Mouse (Mus musculus) neural tube, embryonic 12.5 days (tissue): Measurements from ENCODE around the gene Aldh5a1. TPM values are rescaled to one million over a fixed set of nuclear protein-coding genes. Genes with fewer than 3 reads are reported as not detected.

Source experiments
- ATAC-seq: fragments of 200-750 bp; cut with Nextera tagmentation; 2 replicates; pipeline ENCODE4 v1.8.0; 2017; ENCODE audit warnings: low read depth, mild to moderate bottlenecking, moderate TSS enrichment, moderate library complexity; ENCODE audit not compliant: low FRiP score
- H3K27ac ChIP-seq: fragments of 300-500 bp; sonication (generic); 2 replicates; pipeline ENCODE4 v1.5.1; 2016
- H3K27me3 ChIP-seq: fragments of 300-500 bp; sonication (generic); replicated peaks from 2 replicates; pipeline ENCODE4 v1.6.1; 2016; ENCODE audit warnings: mild to moderate bottlenecking
- H3K36me3 ChIP-seq: fragments of 300-500 bp; sonication (generic); 2 replicates; pipeline ENCODE4 v1.6.1; 2016; ENCODE audit warnings: mild to moderate bottlenecking
- H3K4me1 ChIP-seq: fragments of 300-500 bp; sonication (generic); 2 replicates; pipeline ENCODE4 v1.6.1; 2016
- H3K4me2 ChIP-seq: fragments of 300-500 bp; sonication (generic); replicated peaks from 2 replicates; pipeline ENCODE4 v1.6.1; 2016; ENCODE audit warnings: mild to moderate bottlenecking
- H3K4me3 ChIP-seq: fragments of 300-500 bp; sonication (generic); 2 replicates; pipeline ENCODE4 v1.5.1; 2016
- H3K9ac ChIP-seq: fragments of 300-500 bp; sonication (generic); 2 replicates; pipeline ENCODE4 v1.6.1; 2016; ENCODE audit warnings: mild to moderate bottlenecking
- H3K9me3 ChIP-seq: fragments of 300-500 bp; sonication (generic); 2 replicates; pipeline ENCODE4 v1.6.1; 2016; ENCODE audit warnings: mild to moderate bottlenecking
- WGBS: fragments of 180-500 bp; shearing (Covaris S2); methylation state at CpG from one replicate; pipeline ENCODE4 v1.1.7; 2016; 5-methylcytosine and 5-hydroxymethylcytosine counted together
- polyA plus RNA-seq: library from polyadenylated mRNA; unstranded; fragments of >200 nt; fragmentation: Nextera tagmentation; extraction: Ambion mirVana; gene quantifications from 2 replicates; pipeline ENCODE4 v1.2.1, GENCODE M21; 2016

Gene Aldh5a1
- polyA plus RNA-seq, 1 experiment from 2014 or later: 8.0 TPM

DNA sequence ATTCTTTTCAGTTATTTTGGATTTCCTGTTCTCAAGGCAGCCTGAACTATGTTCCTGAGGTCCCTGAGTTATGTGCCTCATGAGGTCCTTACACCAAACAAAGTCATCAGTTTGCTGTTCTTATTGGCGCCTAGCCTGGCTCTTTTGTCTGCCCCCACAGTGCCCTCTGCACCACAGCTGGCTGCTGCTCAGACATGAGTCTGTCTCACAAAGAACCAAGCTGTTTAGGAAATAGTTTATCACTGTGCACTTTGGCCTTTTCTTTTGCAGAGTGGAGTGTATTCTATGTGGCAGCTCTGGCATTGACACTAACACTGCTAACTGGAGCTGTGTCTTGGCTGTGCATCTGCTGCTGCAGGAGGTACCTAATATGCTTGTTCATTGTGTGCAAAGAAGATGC, 47.9 kb downstream of the Aldh5a1 start:
- H3K9ac ChIP-seq: no peak overlapping the region
- peaks cover 5% of the 10 kb centered on the region; the same call in 1 of the 2 replicates for H3K4me1 ChIP-seq
- ATAC-seq: no peak
- WGBS: 33% methylated on average over 1 of the region's 1 CpGs
- no peak overlapping the region for H3K4me3 ChIP-seq
- no peaks in the 10 kb centered on the region for H3K36me3 ChIP-seq
- no peak overlapping the region for H3K4me2 ChIP-seq
- H3K9me3 ChIP-seq: no peaks in the 10 kb centered on the region
- H3K27ac ChIP-seq: no peak overlapping the region
- H3K27me3 ChIP-seq: no peaks in the 10 kb centered on the region

- 0 out of 2 replicates have a peak, but pooled peaks cover 6% of the 10 kb centered on the region for H3K9me3 ChIP-seq
- WGBS: 95% methylated on average over 6 of the region's 6 CpGs
- no peak overlapping the region for H3K4me3 ChIP-seq
- no peak for ATAC-seq
- H3K9ac ChIP-seq: no peak overlapping the region
- no peak overlapping the region for H3K4me2 ChIP-seq
- no peaks in the 10 kb centered on the region; the same call in 1 of the 2 replicates for H3K4me1 ChIP-seq
- H3K36me3 ChIP-seq: no peaks in the 10 kb centered on the region
- H3K27ac ChIP-seq: no peak overlapping the region
- H3K27me3 ChIP-seq: no peaks in the 10 kb centered on the region
These were observed 55.0 kb downstream of the Aldh5a1 start for GRCm38 (mm10) chr13:24882411-24882810.

DNA sequence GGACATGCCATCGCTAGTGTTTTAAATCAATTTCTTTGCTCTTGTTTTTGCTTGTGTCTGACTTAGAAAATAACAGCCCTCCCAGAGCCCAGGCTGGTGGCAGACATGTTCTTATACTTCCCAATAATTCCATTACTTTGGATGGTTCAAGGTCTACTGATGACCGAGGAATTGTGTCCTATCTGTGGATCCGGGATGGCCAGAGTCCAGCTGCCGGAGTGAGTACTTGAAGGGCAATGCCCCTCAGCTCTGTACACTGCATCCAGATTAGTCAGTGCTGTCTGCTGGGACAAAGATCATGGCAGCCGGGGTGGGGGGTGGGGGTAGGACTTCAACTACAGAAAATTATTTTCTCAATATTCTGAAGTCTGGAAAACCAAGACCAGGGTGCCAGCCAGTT, 56.8 kb downstream of the Aldh5a1 start:
- Histone ChIP-seq H3K27ac (no peak overlapping the region), H3K36me3 (no peaks in the 10 kb centered on the region), H3K4me1 (no peaks in the 10 kb centered on the region; the same call in 1 of the 2 replicates), H3K9me3 (0 out of 2 replicates have a peak, but pooled peaks cover 6% of the 10 kb centered on the region), H3K9ac (no peak overlapping the region), H3K4me2 (no peak overlapping the region), H3K27me3 (no peaks in the 10 kb centered on the region), H3K4me3 (no peak overlapping the region)
- 94% methylated on average over 5 of the region's 5 CpGs for WGBS
- no peak for ATAC-seq

DNA sequence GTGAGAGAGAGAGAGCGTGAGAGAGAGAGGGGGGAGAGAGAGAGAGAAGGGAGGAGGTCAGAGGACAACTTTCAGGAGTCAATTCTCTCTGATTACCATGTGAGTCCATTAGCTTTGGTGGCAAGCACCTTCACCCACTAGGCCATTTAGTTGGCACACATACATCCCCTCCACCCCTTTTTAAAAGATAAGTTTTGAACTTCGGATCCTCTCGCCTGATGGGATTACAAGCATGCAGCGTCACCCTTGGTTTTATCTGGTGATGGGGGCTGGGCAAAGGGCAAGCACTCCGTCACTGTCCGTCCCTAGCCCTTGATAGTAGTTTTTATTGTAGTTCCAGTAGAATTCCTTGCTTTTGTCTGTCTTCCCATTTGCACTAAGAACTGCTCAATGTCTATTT, 57.3 kb downstream of the Aldh5a1 start:
- WGBS: 85% methylated on average over 6 of the region's 6 CpGs
- H3K36me3 ChIP-seq: no peaks in the 10 kb centered on the region
- no peak overlapping the region for H3K4me3 ChIP-seq

DNA sequence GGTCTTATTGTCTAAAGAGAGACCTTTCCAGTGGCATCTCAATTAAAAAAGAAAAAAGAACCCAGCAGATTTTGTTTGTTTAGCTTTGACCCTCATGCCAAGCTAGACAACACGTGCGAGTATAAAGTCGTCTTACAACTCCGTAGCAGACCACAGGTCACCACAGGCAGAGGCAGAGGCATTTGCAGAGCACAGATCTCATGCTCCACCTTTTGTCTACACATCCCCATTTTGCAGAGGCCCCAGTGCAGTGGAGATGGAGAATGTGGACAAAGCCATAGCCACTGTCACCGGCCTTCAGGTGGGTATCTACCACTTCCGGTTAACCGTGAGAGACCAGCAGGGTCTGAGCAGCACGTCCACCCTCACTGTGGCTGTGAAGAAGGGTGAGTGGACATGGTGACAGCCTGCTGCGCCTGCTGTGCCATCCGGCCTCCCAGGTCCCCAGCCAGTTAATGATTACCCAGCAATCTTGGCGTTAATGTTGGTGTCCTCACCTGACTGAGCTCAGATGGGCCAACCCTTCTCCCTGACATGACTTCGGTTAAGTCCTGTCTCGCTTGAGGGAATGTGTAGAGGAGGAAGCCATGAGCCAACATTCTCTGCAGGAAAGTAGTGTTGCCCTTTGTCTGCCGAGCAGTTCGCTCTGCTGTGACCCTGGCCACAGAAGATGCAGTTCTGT, 58.0 kb downstream of the Aldh5a1 start:
- H3K4me1 ChIP-seq: no peaks in the 10 kb centered on the region
- H3K27me3 ChIP-seq: no peaks in the 10 kb centered on the region
- no peak for ATAC-seq
- no peak overlapping the region for H3K9ac ChIP-seq
- 0 out of 2 replicates have a peak, but pooled peaks cover 6% of the 10 kb centered on the region for H3K9me3 ChIP-seq
- H3K27ac ChIP-seq: no peak overlapping the region
- no peaks in the 10 kb centered on the region for H3K36me3 ChIP-seq
- no peak overlapping the region for H3K4me3 ChIP-seq
- H3K4me2 ChIP-seq: no peak overlapping the region
- WGBS: 84% methylated on average over 15 of the region's 15 CpGs

More for the DNA sequence above, 57.3 kb downstream of the Aldh5a1 start:
- ATAC-seq: no peak
- Histone ChIP-seq H3K4me2 (no peak overlapping the region), H3K9me3 (0 out of 2 replicates have a peak, but pooled peaks cover 6% of the 10 kb centered on the region), H3K4me1 (no peaks in the 10 kb centered on the region), H3K27me3 (no peaks in the 10 kb centered on the region), H3K9ac (no peak overlapping the region), H3K27ac (no peak overlapping the region)

- Histone ChIP-seq H3K4me3 (no peak overlapping the region), H3K36me3 (no peaks in the 10 kb centered on the region), H3K9me3 (no peaks in the 10 kb centered on the region), H3K27me3 (no peaks in the 10 kb centered on the region), H3K27ac (no peak overlapping the region), H3K4me1 (no peaks in the 10 kb centered on the region), H3K4me2 (no peak overlapping the region), H3K9ac (no peak overlapping the region)
- no peak for ATAC-seq
- WGBS: 89% methylated on average over 7 of the region's 7 CpGs
These were observed 69.2 kb downstream of the Aldh5a1 start for GRCm38 (mm10) chr13:24868233-24868632.

DNA sequence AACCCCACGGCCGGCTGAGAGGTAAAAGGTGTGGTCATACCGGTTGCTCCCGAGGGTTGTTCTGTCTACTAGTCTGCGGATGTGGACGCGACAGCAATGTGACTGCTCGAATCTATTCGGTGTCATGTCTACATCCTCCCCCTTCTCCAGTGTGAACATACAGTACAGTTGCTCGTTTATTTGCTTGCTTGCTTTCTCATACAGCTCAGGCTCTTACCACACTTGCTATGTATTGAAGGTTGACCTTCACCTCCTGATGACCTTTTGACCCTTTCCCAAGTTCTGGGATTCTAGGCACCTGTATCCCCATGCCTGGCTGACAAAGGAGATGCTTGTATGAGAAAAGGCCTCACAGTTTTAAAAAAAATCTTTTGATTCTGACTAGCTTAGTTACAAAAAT, 69.7 kb downstream of the Aldh5a1 start:
- no peaks in the 10 kb centered on the region for H3K9me3 ChIP-seq
- no peak overlapping the region for H3K27ac ChIP-seq
- no peaks in the 10 kb centered on the region for H3K27me3 ChIP-seq
- no peak overlapping the region for H3K9ac ChIP-seq
- H3K4me3 ChIP-seq: no peak overlapping the region
- H3K4me2 ChIP-seq: no peak overlapping the region
- no peaks in the 10 kb centered on the region for H3K4me1 ChIP-seq
- no peak for ATAC-seq
- WGBS: 93% methylated on average over 10 of the region's 10 CpGs
- H3K36me3 ChIP-seq: no peaks in the 10 kb centered on the region

DNA sequence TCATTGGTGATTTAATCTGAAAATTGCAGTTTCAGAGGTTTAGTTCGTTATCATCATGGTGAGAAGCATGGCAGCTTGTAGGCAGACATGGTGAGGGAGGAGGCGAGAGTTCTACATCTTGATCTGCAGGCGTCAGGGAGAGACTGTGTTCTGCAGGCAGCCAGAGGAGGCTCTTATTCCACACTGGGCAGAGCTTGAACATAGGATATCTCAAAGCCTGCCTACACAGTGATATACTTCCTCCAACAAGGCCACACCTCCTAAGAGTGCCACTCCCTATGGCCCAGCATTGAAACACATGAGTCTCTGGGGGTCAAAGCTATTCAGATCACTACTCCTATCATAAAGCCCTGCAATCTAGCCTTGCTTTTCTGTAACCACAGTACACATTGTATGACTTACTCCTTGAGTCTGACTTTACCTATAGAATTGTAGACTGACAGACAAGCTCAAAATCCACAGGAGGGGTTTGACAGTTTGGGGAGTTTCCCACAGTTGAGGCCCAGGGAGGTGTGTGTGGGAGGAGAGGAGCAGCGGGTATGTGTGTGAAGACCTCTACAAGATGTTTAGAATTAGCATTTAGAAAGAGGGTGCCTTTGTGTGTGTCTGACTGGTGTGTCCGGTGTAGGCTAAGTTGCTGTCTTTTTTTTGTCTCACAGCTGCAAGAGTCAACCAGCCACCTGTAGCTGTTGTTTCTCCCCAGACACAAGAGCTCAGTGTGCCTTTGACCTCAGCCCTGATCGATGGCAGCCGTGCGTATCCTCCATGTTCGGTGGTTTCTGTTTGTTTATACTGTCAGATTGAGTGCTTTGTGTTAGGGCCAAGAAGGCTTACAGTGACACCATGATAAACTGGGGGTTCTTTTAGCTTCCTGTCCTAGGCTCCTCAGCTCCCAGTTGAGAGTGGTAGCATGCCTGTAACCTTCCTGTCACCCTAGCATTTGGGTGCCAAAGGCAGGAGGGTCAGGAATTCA, 70.7 kb downstream of the Aldh5a1 start:
- H3K27ac ChIP-seq: no peak overlapping the region
- H3K4me1 ChIP-seq: no peaks in the 10 kb centered on the region; the same call in 1 of the 2 replicates
- no peak overlapping the region for H3K9ac ChIP-seq
- no peak overlapping the region for H3K4me3 ChIP-seq
- H3K27me3 ChIP-seq: no peaks in the 10 kb centered on the region
- ATAC-seq: no peak
- no peaks in the 10 kb centered on the region for H3K36me3 ChIP-seq
- H3K4me2 ChIP-seq: no peak overlapping the region
- no peaks in the 10 kb centered on the region for H3K9me3 ChIP-seq
- WGBS: 73% methylated on average over 9 of the region's 9 CpGs

- H3K4me1 ChIP-seq: no peaks in the 10 kb centered on the region; the same call in 1 of the 2 replicates
- no peak overlapping the region for H3K27ac ChIP-seq
- no peaks in the 10 kb centered on the region for H3K36me3 ChIP-seq
- no peak overlapping the region for H3K9ac ChIP-seq
- no peak overlapping the region for H3K4me3 ChIP-seq
- H3K9me3 ChIP-seq: no peaks in the 10 kb centered on the region
- WGBS: 67% methylated on average over 7 of the region's 7 CpGs
- no peak overlapping the region for H3K4me2 ChIP-seq
- ATAC-seq: no peak
- no peaks in the 10 kb centered on the region for H3K27me3 ChIP-seq
These were observed 74.9 kb downstream of the Aldh5a1 start for GRCm38 (mm10) chr13:24862520-24862919.

GRCm38 (mm10) chr13:24862021-24862420, 75.4 kb downstream of the Aldh5a1 start:
- 80% methylated on average over 7 of the region's 7 CpGs for WGBS
- no peak overlapping the region for H3K4me3 ChIP-seq

GRCm38 (mm10) chr13:24861084-24861483, 76.4 kb downstream of the Aldh5a1 start:
- Histone ChIP-seq H3K9ac (no peak overlapping the region), H3K4me2 (no peak overlapping the region), H3K4me3 (no peak overlapping the region), H3K36me3 (no peaks in the 10 kb centered on the region), H3K4me1 (no peaks in the 10 kb centered on the region; the same call in 1 of the 2 replicates), H3K9me3 (no peaks in the 10 kb centered on the region), H3K27ac (no peak overlapping the region), H3K27me3 (no peaks in the 10 kb centered on the region)
- 62% methylated on average over 12 of the region's 12 CpGs for WGBS
- no peak for ATAC-seq

More at GRCm38 (mm10) chr13:24862021-24862420, 75.4 kb downstream of the Aldh5a1 start:
- no peak overlapping the region for H3K4me2 ChIP-seq
- H3K36me3 ChIP-seq: no peaks in the 10 kb centered on the region
- H3K27me3 ChIP-seq: no peaks in the 10 kb centered on the region
- ATAC-seq: no peak
- H3K27ac ChIP-seq: no peak overlapping the region
- H3K9me3 ChIP-seq: no peaks in the 10 kb centered on the region
- H3K4me1 ChIP-seq: no peaks in the 10 kb centered on the region; the same call in 1 of the 2 replicates
- no peak overlapping the region for H3K9ac ChIP-seq

DNA sequence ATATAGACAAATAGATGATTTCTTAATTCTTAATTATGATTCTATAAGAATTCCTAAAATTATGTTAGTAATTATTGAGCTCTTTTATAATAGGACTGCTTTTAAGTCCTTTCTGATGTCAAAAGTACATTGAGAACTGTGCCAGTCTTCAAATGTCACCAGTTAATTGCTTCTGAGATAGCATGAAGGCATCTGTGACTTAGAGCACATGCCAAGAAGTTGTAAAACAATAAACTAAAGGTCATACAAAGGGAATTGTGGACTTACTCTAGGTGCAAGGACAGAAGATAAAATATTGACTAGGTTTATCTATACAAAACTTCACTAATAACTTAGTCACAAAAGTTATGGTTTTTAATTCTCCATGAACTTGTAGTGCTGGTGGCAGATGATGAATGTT, 78.3 kb downstream of the Aldh5a1 start:
- Histone ChIP-seq H3K27ac (no peak overlapping the region), H3K9me3 (no peaks in the 10 kb centered on the region), H3K4me3 (no peak overlapping the region), H3K4me2 (no peak overlapping the region), H3K9ac (no peak overlapping the region), H3K4me1 (no peaks in the 10 kb centered on the region; the same call in 1 of the 2 replicates), H3K27me3 (no peaks in the 10 kb centered on the region), H3K36me3 (no peaks in the 10 kb centered on the region)
- no peak for ATAC-seq
